Mouse (Mus musculus): ENCODE measurements around the gene Csta1.

GRCm38 (mm10) chr16:36090785-36091509 is 40.1 kb downstream of the Csta1 start:
- TF ChIP-seq POLR2A (IDR thresholded peaks at IDR 0.05; ENCODE audit: low read depth, low read length) (no peak), CTCF (IDR thresholded peaks at IDR 0.05; ENCODE audit: borderline replicate concordance, insufficient read depth, low read length) (no peak)

Measured in embryonic fibroblast, embryonic 13.5 days (primary cell).